Mouse (Mus musculus) T-cell, adult 2 months (primary cell): ENCODE results near the gene Actr2.
"Not testable (repeated sequence)": the region's sequence is repeated elsewhere in the genome, so short reads cannot be mapped to it uniquely, and the experiment has no call there.

Experiments used
- DNase-seq: peaks from one replicate; pipeline ENCODE4 v3.0.0; 2022; ENCODE audit warnings: low spot score

Gene Actr2

DNA sequence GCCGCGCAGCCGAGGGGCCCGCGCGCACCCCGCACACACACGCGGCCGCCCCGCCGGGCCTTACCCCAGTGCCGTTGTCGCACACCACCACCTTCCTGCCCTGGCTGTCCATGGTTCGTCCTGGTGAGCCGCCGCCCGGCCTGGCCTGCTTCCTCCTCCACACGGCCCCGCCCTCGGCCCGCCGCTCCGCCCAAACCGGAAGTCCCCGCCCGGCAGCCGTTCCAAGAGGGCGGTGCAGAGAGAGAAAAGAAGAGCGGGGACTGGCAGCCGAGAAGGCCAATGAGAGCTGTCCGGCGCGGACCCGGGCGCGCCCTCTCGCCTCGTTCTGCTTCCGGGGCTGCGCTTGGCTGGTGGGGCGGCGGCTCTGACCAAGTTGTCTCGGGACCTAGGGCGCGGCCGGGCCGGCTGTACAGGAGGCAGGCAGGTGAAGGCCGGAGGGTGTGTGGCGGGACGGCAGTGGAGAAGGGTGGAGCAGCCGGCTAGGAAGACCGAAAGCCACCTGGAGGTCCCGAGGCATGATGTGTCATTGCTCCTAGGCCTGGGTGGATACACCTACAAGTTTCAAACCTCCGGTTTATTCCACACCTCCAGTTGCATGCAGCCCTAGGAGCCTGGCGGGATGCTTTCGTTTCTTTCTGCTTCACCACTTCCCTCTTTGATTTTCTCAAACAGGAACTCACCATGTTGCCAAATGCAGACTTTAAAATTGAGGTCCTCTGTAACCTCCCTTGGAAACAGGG is at the start of gene Actr2:
Gene Actr2 (minus strand): TSS at position 173 of the 740 bp plus-strand sequence.
- DNase-seq, result peak; percentile 98

- no peak for DNase-seq
These were observed 46.2 kb upstream of the Actr2 start for GRCm38 (mm10) chr11:20158879-20159278.

DNA sequence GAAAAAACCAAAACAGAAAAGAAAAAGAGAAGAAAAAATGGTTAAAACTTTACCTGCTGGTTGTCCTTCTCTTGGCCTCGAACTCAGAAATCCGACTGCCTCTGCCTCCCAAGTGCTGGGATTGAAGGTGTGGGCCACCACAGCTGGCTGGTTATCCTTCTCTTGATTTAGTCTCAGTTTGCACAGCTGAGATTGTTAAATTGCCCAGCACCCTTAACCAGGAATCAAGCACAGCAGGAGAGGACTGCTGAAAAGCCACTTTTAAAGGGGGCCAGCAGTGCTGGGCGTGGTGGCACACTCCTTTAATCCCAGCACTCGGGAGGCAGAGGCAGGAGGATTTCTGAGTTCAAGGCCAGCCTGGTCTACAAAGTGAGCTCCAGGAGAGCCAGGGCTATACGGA is 40.8 kb upstream of the Actr2 start:
- DNase-seq, result not testable (repeated sequence)

GRCm38 (mm10) chr11:20152107-20152901 is 39.6 kb upstream of the Actr2 start:
- DNase-seq, result no peak

- DNase-seq, result no peak
These were observed 38.6 kb upstream of the Actr2 start for GRCm38 (mm10) chr11:20151290-20151689.

DNA sequence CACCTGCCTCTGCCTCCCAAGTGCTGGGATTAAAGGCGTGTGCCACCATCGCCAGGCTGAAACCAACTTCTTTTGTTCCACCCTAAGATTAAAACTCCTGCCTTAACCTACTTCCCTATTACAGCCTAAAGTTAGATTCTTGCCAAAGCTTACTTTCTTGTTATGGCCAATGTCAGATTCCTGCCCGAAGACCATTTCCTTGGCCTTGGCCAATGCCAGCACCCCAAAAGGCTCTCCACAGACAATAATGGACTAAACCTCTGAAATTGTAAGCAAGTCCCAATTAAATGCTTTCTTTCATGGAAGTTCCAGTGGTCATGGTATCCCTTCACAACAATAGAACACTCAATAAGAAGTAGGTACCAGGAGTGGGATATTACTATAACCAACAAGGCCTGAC is 37.2 kb upstream of the Actr2 start:
- no peak for DNase-seq

DNA sequence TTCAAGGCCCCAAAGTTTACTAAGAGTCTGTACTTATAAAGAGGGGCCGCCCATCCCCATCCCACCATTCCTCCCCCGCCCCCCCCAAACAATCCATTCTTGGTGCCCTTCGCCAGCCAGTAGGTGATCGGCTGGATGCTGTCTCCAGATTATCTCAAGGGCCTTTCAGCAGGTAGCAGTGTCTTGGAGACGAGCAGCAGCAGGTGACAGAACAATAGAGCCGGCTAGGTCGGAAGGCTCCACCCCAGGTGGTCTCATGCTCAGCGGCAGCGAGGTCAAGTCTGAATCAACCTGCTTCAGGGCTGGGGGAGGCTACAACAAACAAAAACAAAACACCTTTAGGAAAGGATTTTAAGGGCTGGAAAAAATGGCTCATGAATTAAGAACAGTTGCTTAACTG is 32.7 kb upstream of the Actr2 start:
- DNase-seq, result no peak

DNA sequence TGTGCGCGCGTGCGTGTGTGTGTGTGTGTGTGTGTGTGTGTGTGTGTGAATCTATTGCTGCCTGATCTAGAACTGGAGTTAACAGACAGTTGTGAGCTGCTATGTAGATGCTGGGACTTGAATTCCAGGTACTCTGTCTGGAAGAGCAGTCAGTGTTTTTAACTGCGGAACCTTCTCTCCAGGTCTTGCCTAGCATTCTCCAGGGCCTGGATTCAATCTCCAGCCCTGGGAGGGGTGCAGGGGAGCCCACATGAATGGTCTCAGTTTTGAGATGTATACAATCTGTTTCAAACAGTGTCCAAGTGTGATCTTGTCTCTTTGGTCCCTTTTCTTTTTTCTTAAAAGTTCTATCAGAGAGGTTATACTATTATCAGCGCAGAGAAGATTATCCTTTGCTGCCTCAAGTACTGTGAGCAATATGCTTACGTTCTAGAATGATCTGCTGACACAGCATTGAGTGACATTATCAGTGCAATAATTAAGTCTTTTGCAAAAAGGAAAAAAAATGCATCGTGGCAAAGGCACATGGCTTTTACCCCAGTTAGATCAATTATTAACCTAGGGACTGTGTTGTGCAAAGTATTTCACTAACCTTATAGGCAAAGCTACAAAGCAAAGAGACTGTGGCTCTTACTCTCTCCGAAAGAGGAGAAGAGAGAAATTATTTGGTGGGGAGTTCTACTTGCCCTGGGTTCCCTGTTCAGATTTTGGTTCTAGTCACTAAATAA is 32.0 kb upstream of the Actr2 start:
- DNase-seq, result no peak

DNA sequence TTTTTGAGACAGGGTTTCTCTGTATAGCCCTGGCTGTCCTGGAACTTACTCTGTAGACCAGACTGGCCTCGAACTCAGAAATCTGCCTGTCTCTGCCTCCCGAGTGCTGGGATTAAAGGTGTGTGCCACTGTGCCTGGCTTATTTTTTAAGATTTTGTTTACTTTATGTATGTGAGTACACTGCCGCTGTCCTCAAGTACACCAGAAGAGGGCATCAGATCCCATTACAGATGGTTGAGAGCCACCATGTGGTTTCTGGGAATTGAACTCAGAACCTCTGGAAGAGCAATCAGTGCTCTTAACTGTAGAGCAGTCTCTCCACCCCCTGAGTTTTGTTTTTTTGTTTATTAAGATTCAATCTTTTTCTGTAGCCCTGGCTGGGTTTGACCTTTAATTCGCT is 31.0 kb upstream of the Actr2 start:
- DNase-seq, result peak; percentile 4

DNA sequence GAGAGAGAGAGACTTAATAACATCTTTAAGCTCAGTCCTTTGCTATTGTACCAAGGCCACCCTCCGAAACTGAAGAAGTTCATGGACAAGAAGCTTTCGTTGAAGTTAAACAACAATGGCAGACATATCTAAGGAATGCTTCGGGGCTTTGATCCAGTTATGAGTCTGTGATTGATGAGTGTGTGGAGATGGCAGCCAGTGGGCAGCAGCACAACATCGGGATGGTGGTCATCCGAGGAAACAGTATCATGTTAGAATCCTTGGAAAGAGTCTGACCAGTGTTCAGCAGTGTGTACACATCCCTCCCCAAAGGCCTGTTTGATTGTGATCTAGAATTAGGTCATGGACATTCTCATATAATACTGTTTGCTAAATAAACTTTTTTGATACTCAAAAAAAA is 29.8 kb upstream of the Actr2 start:
- DNase-seq, result no peak

GRCm38 (mm10) chr11:20140286-20140685 is 27.6 kb upstream of the Actr2 start:
- DNase-seq, result no peak

- DNase-seq, result no peak
These were observed 27.0 kb upstream of the Actr2 start for GRCm38 (mm10) chr11:20139711-20140110.

GRCm38 (mm10) chr11:20138498-20139208 is 25.9 kb upstream of the Actr2 start:
- DNase-seq, result no peak

GRCm38 (mm10) chr11:20137872-20138271 is 25.2 kb upstream of the Actr2 start:
- no peak for DNase-seq

DNA sequence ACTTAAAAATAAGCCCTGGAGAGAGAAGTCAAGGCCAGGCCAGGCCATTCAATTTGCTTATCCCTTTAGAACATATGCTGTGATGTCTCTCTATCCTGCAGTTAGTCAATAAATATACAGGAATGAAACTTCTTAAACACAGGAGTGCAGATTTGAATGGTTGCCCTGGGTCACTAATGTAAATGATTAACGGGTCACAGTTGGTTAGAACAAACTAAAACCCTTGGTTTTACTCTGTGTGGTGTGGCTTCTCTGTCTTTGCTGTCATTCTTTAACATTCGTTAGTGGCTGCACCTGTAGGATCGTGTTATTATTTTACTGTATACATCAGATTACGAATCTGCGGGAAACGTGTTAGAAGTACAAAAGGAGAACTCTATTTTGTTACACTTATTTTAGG is 23.6 kb upstream of the Actr2 start:
- DNase-seq, result no peak

DNA sequence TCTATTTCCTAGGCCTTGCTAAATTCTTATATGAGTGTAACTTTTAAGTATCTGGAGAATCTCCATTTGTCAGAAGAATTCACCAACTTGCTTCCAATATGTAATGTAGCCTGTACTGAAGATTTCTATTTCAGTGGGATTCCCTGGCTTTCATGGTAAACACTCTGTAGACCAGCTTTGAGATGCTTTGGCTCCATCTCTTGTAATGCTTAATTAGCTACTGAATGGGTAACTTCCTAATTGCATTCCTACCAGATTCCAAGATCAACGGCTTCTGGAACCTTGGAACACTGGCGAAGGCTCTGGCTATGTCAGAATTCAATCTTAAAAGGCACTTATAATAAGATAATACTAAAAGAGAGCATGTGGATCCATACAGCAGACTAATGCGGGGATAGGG is 22.2 kb upstream of the Actr2 start:
- DNase-seq, result not testable (repeated sequence)

DNA sequence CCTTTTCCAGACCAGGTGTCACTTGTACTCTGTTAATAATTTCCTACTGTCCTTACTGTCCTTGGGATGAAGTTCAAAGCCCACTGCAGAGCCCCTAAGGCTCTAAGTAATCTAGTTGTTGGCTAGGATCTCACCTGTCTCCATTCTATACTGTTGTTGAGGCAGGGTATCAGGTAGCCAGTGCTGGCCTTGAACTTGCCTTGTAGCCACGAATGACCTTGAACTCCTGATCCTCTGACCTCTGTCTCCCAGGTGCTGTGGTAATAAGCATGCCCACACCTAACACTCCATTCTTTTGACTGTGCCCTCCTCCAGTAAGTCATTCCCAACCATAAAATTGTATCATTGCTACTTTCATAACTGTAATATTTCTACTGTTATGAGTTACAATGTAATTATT is 21.0 kb upstream of the Actr2 start:
- no peak for DNase-seq

DNA sequence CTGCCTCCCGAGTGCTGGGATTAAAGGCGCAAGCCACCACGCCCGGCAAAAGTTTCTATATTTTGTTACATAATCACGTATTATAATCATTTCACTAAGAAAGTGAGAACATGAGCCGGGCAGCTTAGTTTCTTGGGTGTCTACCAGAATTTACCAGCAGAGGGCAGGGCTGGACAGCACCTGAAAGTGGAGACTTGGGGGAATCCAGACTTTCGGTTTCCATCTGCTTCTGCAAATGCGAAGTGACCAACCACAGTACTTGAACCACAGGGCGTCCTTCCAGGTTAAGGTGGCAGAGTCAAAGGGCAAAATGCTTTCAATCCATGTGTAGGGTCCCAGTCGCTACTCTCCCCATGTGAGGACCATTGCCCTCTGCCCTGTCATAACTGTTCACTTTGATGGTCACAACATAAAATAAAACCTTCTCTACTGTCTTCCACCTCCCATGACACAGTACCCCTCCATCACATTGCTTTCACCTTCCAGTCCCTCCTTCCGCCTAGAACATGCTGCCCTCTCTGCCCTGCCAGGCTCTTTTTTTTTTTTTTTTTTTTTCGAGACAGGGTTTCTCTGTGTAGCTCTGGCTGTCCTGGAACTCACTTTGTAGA is 20.3 kb upstream of the Actr2 start:
- peak; percentile 77 for DNase-seq

- no peak for DNase-seq
These were observed 14.2 kb upstream of the Actr2 start for GRCm38 (mm10) chr11:20126673-20127516.

DNA sequence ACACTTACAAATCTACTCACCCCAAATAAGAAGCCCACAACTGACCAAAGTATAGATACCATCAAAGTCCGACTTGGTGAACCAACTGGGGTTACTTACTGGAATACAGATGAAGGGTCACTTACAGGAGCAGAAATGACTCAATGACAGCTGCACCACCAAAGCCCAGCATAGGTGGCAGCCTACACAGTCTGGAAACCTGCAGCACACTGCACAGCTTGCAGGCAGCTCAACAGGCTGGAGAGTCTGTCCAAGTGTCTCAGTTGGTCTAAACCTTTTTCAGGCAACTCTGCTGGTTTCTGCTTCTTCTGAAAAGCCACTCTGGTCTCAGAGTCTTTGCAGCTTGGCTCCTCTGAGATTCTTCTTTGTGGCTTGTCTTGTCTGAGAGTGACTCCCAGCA is 12.7 kb upstream of the Actr2 start:
- DNase-seq, result no peak

- DNase-seq, result no peak
These were observed 4.0 kb upstream of the Actr2 start for GRCm38 (mm10) chr11:20116701-20117100.
